Mouse (Mus musculus) fibroblast of lung, adult 2 months (primary cell): ENCODE data around the gene Adipor2.

Experiments
- DNase-seq: peaks from one replicate; pipeline ENCODE4 v3.0.0-alpha.2; 2011; ENCODE audit warnings: low read depth

Adipor2 gene

GRCm38 (mm10) chr6:119312381-119312780 is 105.1 kb downstream of the Adipor2 start:
- DNase-seq, result no peak

GRCm38 (mm10) chr6:119310176-119310575 is 107.3 kb downstream of the Adipor2 start:
- DNase-seq, result no peak

- no peak for DNase-seq
Measured at GRCm38 (mm10) chr6:119307867-119308413, 109.6 kb downstream of the Adipor2 start.

- no peak for DNase-seq
Measured at GRCm38 (mm10) chr6:119303331-119303730, 114.2 kb downstream of the Adipor2 start.
